9 mouse cellular contexts compared by ENCODE assay signal in the genomic region with DNA sequence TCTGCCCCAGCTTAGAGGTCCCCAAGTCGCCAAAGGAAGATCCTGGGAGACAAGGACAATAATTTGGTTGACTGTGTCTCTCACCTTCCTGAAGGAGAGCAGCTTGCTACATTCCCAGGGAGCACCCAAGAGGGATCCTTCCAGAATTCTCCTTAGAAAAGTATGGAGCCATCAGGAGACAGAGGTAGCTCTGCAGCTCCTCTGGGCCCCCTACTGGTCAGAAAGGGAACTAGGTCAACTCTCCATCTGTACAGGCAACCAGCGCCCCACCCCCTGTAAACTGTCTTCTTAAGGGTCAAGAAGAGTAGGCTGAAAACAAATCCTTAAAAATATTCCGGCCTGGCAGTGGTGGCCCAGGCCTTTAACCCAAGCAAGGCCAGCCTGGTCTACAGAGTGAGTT. TPM values are rescaled to one million over a fixed set of nuclear protein-coding genes. Genes with fewer than 3 reads are reported as not detected.
DNase-seq lines count a peak whose midpoint lies in the region; ATAC-seq lines count a peak whose summit lies in the region.
"Had no signal": no experiment of that assay in that cellular context is flagged by ENCODE, and none has a peak within 500 bp of the region (broad histone marks: within the 10 kb centered on the region; RNA-seq: fewer than 3 reads in every experiment).

No protein-coding gene starts in this region.

- no peak overlapping the region for H3K4me2 ChIP-seq in midbrain, embryonic 14.5 days (ENCODE audit: low read length)

- H3K27me3 ChIP-seq in midbrain, embryonic 14.5 days (ENCODE audit: control insufficient read depth, insufficient read depth, low read length): no peaks in the 10 kb centered on the region
- H3K27me3 ChIP-seq: megakaryocyte, embryonic 14.5 days had no signal

- H3K9me3 ChIP-seq in midbrain, embryonic 14.5 days (ENCODE audit: control insufficient read depth, low read length): no peaks in the 10 kb centered on the region
- H3K9me3 ChIP-seq: megakaryocyte, embryonic 14.5 days had no signal

- peaks cover 14% of the 10 kb centered on the region for H3K4me1 ChIP-seq in midbrain, embryonic 14.5 days (ENCODE audit: control insufficient read depth, insufficient read depth, low read length)

- peak; percentile 57 for ATAC-seq in common myeloid progenitor, adult 5-6 weeks (replicated peaks; ENCODE audit: low read depth, poor library complexity, severe bottlenecking)
- ATAC-seq in midbrain, embryonic 14.5 days (ENCODE audit: low FRiP score, low TSS enrichment): no peak

- DNase-seq in ovary, postnatal 36 days (ENCODE audit: low spot score): peak; percentile 50
- DNase-seq in ovary, postnatal 14 days (ENCODE audit: low spot score): no peak
- peak; percentile 31 for DNase-seq in T-cell, adult 2 months (ENCODE audit: low spot score)
- DNase-seq in heart, adult 8-10 months (ENCODE audit: low spot score): peak; percentile 78
- peak; percentile 52 for DNase-seq in layer of hippocampus, adult 9-11 months
- peak; percentile 87 for DNase-seq in midbrain, embryonic 14.5 days
- DNase-seq in thymus, postnatal 25 days: peak; percentile 69

- H3K4me3 ChIP-seq in midbrain, embryonic 14.5 days (replicated peaks; ENCODE audit: low read depth, low read length): no peak overlapping the region
- H3K4me3 ChIP-seq: megakaryocyte, embryonic 14.5 days had no signal

- no peak overlapping the region for H3K27ac ChIP-seq in midbrain, embryonic 14.5 days (replicated peaks; ENCODE audit: low read depth, low read length)

- peaks cover 27% of the 10 kb centered on the region for H3K36me3 ChIP-seq in midbrain, embryonic 14.5 days (ENCODE audit: control insufficient read depth, insufficient read depth, low read length)

- WGBS in midbrain, embryonic 14.5 days: 30% methylated on average over 3 of the region's 3 CpGs

- no peak overlapping the region for H3K9ac ChIP-seq in midbrain, embryonic 14.5 days (replicated peaks; ENCODE audit: low read length)

RNA-seq across cellular contexts. Expression of a gene that starts 7.0 kb away (rescaled TPM):
- total RNA-seq in common myeloid progenitor, adult 5-6 weeks (2017): not detected in 2 replicates
- under 1 TPM; 0.30 to 0.94 (median 0.56) TPM for total RNA-seq in heart, adult 8-10 months (2022)
- polyA plus RNA-seq in midbrain, embryonic 14.5 days (2014; fragmentation: Nextera tagmentation; extraction: Ambion mirVana): not detected in 2 replicates

RNA-seq across cellular contexts. Expression of a gene that starts 11.3 kb away (rescaled TPM):
- 5.6 and 9.3 TPM in 2 replicates for total RNA-seq in common myeloid progenitor, adult 5-6 weeks (2017)
- 1 to 10 TPM; 1.6 to 4.0 (median 2.8) TPM for total RNA-seq in heart, adult 8-10 months (2022)
- 4.1 and 5.6 TPM in 2 replicates for polyA plus RNA-seq in midbrain, embryonic 14.5 days (2014; fragmentation: Nextera tagmentation; extraction: Ambion mirVana)

RNA-seq across cellular contexts. Expression of a gene that starts 23.5 kb away (rescaled TPM):
- total RNA-seq in common myeloid progenitor, adult 5-6 weeks (2017): 6.0 and 6.5 TPM in 2 replicates
- total RNA-seq in heart, adult 8-10 months (2022): 1 to 10 TPM; 2.3 to 4.2 (median 2.7) TPM
- 4.4 and 6.0 TPM in 2 replicates for polyA plus RNA-seq in midbrain, embryonic 14.5 days (2014; fragmentation: Nextera tagmentation; extraction: Ambion mirVana)

RNA-seq across cellular contexts. Expression of a gene that starts 23.6 kb away (rescaled TPM):
- 17.0 and 33.8 TPM in 2 replicates for total RNA-seq in common myeloid progenitor, adult 5-6 weeks (2017)
- 10 to 100 TPM; 13.1 to 17.8 (median 17.1) TPM for total RNA-seq in heart, adult 8-10 months (2022)
- polyA plus RNA-seq in midbrain, embryonic 14.5 days (2014; fragmentation: Nextera tagmentation; extraction: Ambion mirVana): 18.1 and 21.9 TPM in 2 replicates

RNA-seq across cellular contexts. Expression of a gene that starts 23.7 kb away (rescaled TPM):
- not detected in 2 replicates for total RNA-seq in common myeloid progenitor, adult 5-6 weeks (2017)
- total RNA-seq in heart, adult 8-10 months (2022): under 1 TPM; 0.19 to 0.29 (median 0.23) TPM
- 0.09 and 0.18 TPM in 2 replicates for polyA plus RNA-seq in midbrain, embryonic 14.5 days (2014; fragmentation: Nextera tagmentation; extraction: Ambion mirVana)
